Mouse (Mus musculus): ENCODE data around the gene Adgrf5. TPM values are rescaled to one million over a fixed set of nuclear protein-coding genes. Genes with fewer than 3 reads are reported as not detected.
"Not testable (repeated sequence)": the region's sequence is repeated elsewhere in the genome, so short reads cannot be mapped to it uniquely, and the experiment has no call there.

Gene Adgrf5
- polyA plus RNA-seq, 1 experiment, result 3.4 TPM

DNA sequence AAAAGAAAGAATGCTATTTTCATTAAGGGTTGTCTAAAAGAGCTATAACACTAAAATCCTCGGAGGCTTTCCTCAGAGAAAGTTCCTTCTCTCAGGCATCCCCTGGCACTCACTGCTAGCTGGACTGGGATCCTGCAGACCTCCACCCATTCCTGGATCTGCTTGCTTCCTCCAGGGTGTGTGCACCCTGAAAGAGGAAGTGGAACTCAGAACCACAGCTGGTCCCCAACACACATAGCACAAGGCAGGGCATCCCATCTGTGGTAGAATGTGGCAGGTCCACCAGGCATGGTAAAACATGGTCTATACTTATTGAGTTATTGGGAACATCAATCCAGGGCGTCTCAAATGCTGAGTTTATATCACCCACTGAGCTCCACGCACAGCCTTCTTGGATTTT, 22.0 kb upstream of the Adgrf5 start:
- H3K27ac ChIP-seq (ENCODE audit: insufficient read depth, low read length), result no peak overlapping the region
- TF ChIP-seq POLR2A (IDR thresholded peaks at IDR 0.05; ENCODE audit: low read depth, low read length), result no peak
- no peak for TF ChIP-seq CTCF (IDR thresholded peaks at IDR 0.05; ENCODE audit: borderline replicate concordance, insufficient read depth, low read length)
- no peak overlapping the region for H3K4me3 ChIP-seq (ENCODE audit: insufficient read depth, low read length)
- no peaks in the 10 kb centered on the region for H3K4me1 ChIP-seq (ENCODE audit: control insufficient read depth, insufficient read depth, low read length)

DNA sequence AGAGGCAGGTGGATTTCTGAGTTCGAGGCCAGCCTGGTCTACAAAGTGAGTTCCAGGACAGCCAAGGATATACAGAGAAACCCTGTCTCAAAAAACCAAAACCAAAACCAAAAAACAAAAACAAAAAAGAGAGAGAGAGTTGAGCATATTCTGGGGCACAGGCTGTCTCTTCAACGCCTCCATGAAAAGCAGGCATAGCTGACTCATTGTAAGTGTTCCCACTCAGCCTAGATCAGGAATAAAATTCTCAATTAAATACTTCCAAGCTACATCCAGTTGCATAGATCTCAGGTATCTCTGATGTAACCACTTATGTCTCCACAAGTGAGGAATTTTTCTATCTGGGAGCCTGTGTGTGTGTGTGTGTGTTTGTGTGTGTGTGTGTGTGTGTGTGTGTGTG, 13.8 kb upstream of the Adgrf5 start:
- not testable (repeated sequence) for H3K4me1 ChIP-seq (ENCODE audit: control insufficient read depth, insufficient read depth, low read length); H3K27ac ChIP-seq (ENCODE audit: insufficient read depth, low read length); H3K4me3 ChIP-seq (ENCODE audit: insufficient read depth, low read length)

DNA sequence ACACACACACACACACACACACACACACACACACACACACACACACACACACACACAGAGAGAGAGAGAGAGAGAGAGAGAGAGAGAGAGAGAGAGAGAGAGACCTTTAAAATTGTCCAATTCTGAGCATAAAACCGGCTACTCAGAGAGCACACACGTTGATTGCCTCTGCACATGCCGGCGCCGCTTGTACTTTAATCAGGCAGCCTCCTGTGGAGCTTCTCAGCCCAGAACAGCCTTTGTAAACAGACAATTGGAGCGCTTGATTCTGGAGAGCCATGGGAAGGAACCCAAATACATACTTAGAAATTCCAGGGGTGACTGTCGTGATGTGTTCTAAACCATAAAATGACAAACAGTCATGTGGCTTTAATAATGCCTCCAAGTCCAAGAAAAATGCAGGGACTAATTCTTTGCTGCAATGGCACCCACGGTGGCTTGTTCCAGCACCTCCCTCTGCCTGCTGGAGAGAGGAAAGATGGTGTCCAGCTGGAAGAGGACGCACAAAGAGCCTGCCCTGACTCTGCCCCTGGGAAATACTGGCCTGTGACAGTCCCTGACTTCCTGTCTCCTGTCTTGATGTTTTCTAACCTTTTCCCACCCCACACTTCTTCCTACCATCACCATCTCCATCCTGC, 2.2 kb upstream of the Adgrf5 start:
- Histone ChIP-seq H3K27ac (ENCODE audit: insufficient read depth, low read length) (no peak overlapping the region), H3K4me1 (ENCODE audit: control insufficient read depth, insufficient read depth, low read length) (peaks cover 2% of the 10 kb centered on the region; the same call in 1 of the 2 replicates), H3K4me3 (ENCODE audit: insufficient read depth, low read length) (no peak overlapping the region)
- TF ChIP-seq CTCF (IDR thresholded peaks at IDR 0.05; ENCODE audit: borderline replicate concordance, insufficient read depth, low read length), result no peak
- no peak for TF ChIP-seq POLR2A (IDR thresholded peaks at IDR 0.05; ENCODE audit: low read depth, low read length)

- TF ChIP-seq POLR2A (IDR thresholded peaks at IDR 0.05; ENCODE audit: low read depth, low read length), result no peak
- Histone ChIP-seq H3K4me3 (ENCODE audit: insufficient read depth, low read length) (no peak overlapping the region), H3K4me1 (ENCODE audit: control insufficient read depth, insufficient read depth, low read length) (peaks cover 2% of the 10 kb centered on the region; the same call in 1 of the 2 replicates), H3K27ac (ENCODE audit: insufficient read depth, low read length) (no peak overlapping the region)
These were observed 770 bp downstream of the Adgrf5 start for GRCm38 (mm10) chr17:43361021-43361420.

DNA sequence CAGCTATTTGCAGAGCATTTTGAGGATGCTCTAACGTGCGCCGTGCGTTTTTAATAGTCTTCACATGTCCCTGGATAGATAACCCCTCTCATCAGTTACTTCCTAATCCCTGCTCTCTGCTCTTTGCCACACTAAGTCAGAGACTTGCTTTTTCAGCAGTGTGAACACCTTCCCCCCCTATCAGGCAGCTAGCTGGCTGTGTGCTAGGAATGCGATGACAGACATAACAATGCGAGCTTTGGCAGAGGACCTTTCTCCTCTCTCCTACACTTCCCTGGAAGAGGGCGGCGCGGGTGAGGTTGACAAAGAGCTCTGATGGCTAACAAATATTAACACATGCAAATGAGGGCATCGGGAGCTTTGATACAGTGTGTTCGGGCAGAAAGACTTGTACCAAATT, 2.1 kb downstream of the Adgrf5 start:
- H3K27ac ChIP-seq (ENCODE audit: insufficient read depth, low read length), result no peak overlapping the region
- H3K4me3 ChIP-seq (ENCODE audit: insufficient read depth, low read length), result no peak overlapping the region
- TF ChIP-seq CTCF (IDR thresholded peaks at IDR 0.05; ENCODE audit: borderline replicate concordance, insufficient read depth, low read length), result no peak
- no peak for TF ChIP-seq POLR2A (IDR thresholded peaks at IDR 0.05; ENCODE audit: low read depth, low read length)
- H3K4me1 ChIP-seq (ENCODE audit: control insufficient read depth, insufficient read depth, low read length), result peaks cover 2% of the 10 kb centered on the region; the same call in 1 of the 2 replicates

GRCm38 (mm10) chr17:43362881-43363280, 2.6 kb downstream of the Adgrf5 start:
- Histone ChIP-seq H3K4me3 (ENCODE audit: insufficient read depth, low read length) (no peak overlapping the region), H3K4me1 (ENCODE audit: control insufficient read depth, insufficient read depth, low read length) (peaks cover 2% of the 10 kb centered on the region; the same call in 1 of the 2 replicates), H3K27ac (ENCODE audit: insufficient read depth, low read length) (no peak overlapping the region)
- no peak for TF ChIP-seq CTCF (IDR thresholded peaks at IDR 0.05; ENCODE audit: borderline replicate concordance, insufficient read depth, low read length)
- TF ChIP-seq POLR2A (IDR thresholded peaks at IDR 0.05; ENCODE audit: low read depth, low read length), result no peak

- no peak overlapping the region for H3K27ac ChIP-seq (ENCODE audit: insufficient read depth, low read length)
- H3K4me1 ChIP-seq (ENCODE audit: control insufficient read depth, insufficient read depth, low read length), result peaks cover 2% of the 10 kb centered on the region; the same call in 1 of the 2 replicates
- no peak overlapping the region for H3K4me3 ChIP-seq (ENCODE audit: insufficient read depth, low read length)
- TF ChIP-seq POLR2A (IDR thresholded peaks at IDR 0.05; ENCODE audit: low read depth, low read length) (no peak), CTCF (IDR thresholded peaks at IDR 0.05; ENCODE audit: borderline replicate concordance, insufficient read depth, low read length) (no peak)
These were observed 3.7 kb downstream of the Adgrf5 start for GRCm38 (mm10) chr17:43363921-43364320.

GRCm38 (mm10) chr17:43365297-43365696, 5.0 kb downstream of the Adgrf5 start:
- TF ChIP-seq POLR2A (IDR thresholded peaks at IDR 0.05; ENCODE audit: low read depth, low read length) (no peak), CTCF (IDR thresholded peaks at IDR 0.05; ENCODE audit: borderline replicate concordance, insufficient read depth, low read length) (no peak)
- H3K27ac ChIP-seq (ENCODE audit: insufficient read depth, low read length), result no peak overlapping the region

DNA sequence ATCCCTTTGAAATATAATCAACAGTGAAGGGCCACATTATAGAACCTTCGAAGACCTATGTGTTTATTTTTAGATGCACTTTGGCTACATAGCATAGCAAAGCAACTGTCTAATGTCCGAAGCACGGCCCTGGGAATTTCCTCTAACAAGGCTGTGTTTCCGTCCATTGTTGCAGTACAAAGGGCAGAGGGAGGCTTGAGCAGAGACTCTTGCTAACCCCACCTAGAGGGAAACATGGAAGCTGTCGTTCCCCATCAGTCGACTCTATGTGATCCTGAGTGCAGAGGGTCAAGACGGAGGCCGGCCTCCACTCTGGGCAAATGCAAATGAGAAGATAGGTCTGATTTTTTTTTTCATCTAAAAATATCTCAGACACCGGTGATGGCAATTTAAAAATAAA, 6.2 kb downstream of the Adgrf5 start:
- no peak overlapping the region for H3K27ac ChIP-seq (ENCODE audit: insufficient read depth, low read length)
- no peak overlapping the region for H3K4me3 ChIP-seq (ENCODE audit: insufficient read depth, low read length)
- TF ChIP-seq CTCF (IDR thresholded peaks at IDR 0.05; ENCODE audit: borderline replicate concordance, insufficient read depth, low read length) (no peak), POLR2A (IDR thresholded peaks at IDR 0.05; ENCODE audit: low read depth, low read length) (no peak)
- H3K4me1 ChIP-seq (ENCODE audit: control insufficient read depth, insufficient read depth, low read length), result no peaks in the 10 kb centered on the region

More at GRCm38 (mm10) chr17:43365297-43365696, 5.0 kb downstream of the Adgrf5 start:
- Histone ChIP-seq H3K4me3 (ENCODE audit: insufficient read depth, low read length) (no peak overlapping the region), H3K4me1 (ENCODE audit: control insufficient read depth, insufficient read depth, low read length) (0 out of 2 replicates have a peak, but pooled peaks cover 2% of the 10 kb centered on the region)

GRCm38 (mm10) chr17:43368171-43368576, 7.9 kb downstream of the Adgrf5 start:
- no peak overlapping the region for H3K27ac ChIP-seq (ENCODE audit: insufficient read depth, low read length)
- no peak for TF ChIP-seq POLR2A (IDR thresholded peaks at IDR 0.05; ENCODE audit: low read depth, low read length)
- TF ChIP-seq CTCF (IDR thresholded peaks at IDR 0.05; ENCODE audit: borderline replicate concordance, insufficient read depth, low read length), result no peak
- no peak overlapping the region for H3K4me3 ChIP-seq (ENCODE audit: insufficient read depth, low read length)
- H3K4me1 ChIP-seq (ENCODE audit: control insufficient read depth, insufficient read depth, low read length), result no peaks in the 10 kb centered on the region

GRCm38 (mm10) chr17:43372604-43373003, 12.4 kb downstream of the Adgrf5 start:
- no peak for TF ChIP-seq CTCF (IDR thresholded peaks at IDR 0.05; ENCODE audit: borderline replicate concordance, insufficient read depth, low read length)
- no peak for TF ChIP-seq POLR2A (IDR thresholded peaks at IDR 0.05; ENCODE audit: low read depth, low read length)
- H3K27ac ChIP-seq (ENCODE audit: insufficient read depth, low read length), result no peak overlapping the region
- H3K4me3 ChIP-seq (ENCODE audit: insufficient read depth, low read length), result no peak overlapping the region
- no peaks in the 10 kb centered on the region for H3K4me1 ChIP-seq (ENCODE audit: control insufficient read depth, insufficient read depth, low read length)

Data from embryonic fibroblast, embryonic 13.5 days (primary cell).